Mouse (Mus musculus) heart, postnatal 4 days (tissue): ENCODE results near the gene Tcf7l1. TPM values are rescaled to one million over a fixed set of nuclear protein-coding genes. Genes with fewer than 3 reads are reported as not detected.
A peak's percentile ranks its signal among the peaks of the same experiment; 100 is the strongest.

Experiments used
- DNase-seq: peaks from one replicate; pipeline ENCODE4 v3.0.0; 2021
- total RNA-seq, 2 experiments: library from RNA; stranded (reverse); gene quantifications; 2 replicates each; pipeline ENCODE4 v1.2.3; 2021

The Tcf7l1 gene
- total RNA-seq, 2 experiments from 2014 or later: 24.2 to 26.5 TPM

DNA sequence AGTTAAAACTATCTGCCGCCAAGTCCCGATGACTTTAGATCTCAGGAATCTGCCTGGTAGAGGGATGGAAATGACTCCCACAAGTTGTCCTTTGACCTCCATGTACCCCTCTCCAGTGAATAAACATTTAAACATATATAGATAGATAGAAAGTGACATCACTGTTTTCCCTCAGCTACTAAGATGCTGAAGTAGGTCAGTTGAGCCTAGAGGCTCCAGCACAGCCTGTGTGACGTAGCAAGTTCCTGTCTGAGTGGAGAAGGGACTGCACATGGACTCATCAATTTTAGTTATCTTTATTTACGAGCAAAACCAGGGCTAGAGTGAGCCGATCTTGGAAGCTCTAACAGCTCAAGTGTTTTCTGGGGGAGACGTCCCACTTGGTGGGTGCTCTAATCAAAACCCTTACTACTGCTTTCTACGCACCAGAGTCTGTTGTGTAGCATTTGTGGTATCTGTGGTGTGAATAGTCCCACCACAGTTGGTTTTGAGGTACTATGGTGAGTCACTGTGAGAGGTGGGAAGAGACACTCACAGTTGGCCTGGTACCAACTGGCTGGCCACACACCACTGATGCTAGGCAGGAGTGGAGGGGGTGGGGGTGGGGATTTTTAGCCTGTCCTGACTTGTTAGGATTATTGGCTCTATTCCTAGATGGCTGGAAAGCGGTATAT is 129.2 kb downstream of the Tcf7l1 start:
- DNase-seq: peak; percentile 45

DNA sequence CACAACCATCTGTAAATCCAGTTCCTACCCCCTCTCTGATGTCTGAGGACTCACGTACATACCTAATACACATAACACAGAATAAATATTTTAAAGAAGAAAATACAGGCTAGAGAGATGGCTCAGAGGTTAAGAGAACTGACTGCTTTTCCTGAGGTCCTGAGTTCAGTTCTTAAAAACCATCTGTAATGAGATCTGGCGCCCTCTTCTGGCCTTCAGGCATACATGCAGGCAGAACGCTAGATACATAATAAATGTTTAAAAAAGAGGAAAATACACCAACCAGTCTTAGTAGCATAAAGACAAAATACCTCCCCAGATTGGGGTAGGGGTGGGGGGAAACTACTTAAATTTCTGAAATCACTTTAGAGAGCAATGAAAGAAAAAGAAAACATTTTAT is 131.0 kb downstream of the Tcf7l1 start:
- no peak for DNase-seq

DNA sequence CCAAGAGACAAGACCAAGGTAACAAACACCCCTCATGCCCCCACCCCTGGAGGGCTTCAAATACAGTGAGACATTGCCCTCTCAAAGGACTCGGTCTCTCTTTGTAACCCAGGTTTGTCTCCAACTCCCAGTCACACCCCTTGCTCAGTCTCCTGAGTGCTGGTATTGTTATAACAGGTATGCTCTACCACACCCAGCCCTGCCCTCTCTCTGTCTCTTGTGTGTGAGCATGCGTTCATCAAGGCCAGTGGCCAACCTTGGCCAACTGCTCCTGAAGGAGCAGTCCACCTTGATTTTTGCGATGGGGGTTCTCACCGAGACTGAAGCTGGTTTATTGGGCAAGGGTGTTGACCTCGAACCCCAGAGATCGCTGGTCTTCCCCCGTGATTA is 133.0 kb downstream of the Tcf7l1 start:
- DNase-seq: no peak

DNA sequence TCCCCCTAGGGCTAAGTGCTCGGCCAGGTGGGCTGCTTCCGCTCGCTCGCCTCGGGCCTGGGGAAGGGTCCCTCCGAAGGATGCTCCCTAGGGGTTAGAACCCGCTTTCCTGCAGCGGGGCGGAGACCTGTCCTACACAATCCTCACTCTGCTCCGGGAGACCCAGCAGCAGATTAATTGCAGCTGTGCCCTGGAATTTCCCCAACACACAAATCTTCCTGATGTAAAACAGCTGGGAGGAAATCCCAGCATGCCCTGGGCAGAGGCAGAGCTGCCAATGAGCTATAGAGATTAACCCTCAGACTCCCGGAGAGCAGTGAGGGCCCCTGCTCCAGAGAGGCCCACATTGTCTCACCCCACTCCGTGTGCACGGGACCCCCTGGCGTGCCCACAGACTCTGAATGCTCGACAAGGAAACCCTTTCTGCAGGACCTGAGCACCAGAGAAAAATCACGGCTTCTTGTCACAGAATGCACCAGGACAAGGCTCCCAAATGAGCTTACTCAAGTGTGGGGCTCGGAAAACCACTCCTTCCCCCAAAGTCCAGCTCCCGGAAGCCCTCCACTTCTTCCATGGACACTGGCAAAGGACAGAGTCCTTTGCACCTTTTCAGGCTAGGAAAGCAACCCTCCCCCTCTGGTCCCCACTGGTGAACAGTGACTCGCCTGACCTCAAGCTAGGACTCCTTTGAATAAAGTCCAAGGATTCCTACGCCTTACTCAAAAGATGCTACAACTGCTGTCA is 133.6 kb downstream of the Tcf7l1 start:
- peak; percentile 81 for DNase-seq

DNA sequence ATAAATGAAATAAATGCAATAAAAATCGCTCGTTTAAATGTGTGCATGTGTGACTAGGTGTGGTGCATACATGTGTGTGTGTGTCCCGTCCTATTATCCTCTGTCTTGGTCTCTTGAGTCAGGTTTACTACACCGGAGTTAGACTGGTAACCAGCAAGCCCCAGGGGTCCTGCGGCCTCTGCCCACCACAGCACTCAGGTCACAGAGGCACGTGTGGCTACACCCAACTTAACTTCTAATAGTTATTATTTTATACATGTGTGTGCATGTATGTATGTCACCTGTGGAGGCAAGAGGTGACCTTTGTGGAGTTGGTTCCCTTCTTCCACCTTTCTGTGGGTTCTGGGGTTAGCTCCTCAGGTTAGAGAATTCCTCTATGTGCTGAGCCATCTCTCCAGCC is 134.7 kb downstream of the Tcf7l1 start:
- no peak for DNase-seq

DNA sequence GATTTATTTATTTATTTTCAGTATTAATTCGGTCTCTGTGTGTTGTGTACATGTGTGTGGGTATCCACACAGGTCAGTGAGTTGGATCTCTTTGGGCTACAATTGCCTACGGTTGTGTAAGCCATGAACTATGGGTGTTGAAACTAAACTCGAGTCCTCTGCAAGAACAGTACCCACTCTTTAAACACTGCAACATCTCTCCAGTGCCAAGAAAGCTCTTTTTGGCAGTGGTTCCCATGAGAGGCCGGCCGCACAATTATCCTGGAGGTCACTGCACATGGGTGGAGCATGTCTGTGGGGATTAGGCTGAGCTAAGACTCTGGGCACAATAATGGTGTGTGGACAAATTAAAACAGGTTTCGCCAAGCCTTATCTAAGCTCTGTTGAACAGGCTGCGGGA is 135.6 kb downstream of the Tcf7l1 start:
- peak; percentile 62 for DNase-seq

DNA sequence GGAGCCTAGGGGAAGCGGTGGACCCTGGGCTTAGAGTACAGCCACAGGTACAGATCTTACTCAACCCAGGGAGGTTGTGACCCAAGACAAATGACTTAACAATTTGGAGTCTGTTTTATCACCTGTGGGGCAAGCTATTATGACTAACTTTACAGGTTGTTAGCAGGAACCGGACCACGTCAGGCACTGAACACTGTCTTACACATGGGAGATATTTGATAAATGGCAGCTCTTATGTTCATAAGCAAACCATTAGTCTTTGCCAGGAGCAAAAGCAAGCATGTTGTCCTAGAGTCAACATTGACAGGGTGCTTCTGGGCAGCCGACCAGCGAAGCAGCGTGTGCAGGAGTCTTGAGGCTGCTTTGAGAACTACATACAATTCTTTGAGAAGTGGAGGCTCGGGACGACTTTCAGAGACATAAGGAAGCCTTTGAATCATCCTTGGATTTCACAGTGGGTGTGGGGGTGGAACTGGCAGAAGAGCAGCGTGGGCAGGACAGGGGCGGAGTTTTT is 138.7 kb downstream of the Tcf7l1 start:
- DNase-seq: no peak

DNA sequence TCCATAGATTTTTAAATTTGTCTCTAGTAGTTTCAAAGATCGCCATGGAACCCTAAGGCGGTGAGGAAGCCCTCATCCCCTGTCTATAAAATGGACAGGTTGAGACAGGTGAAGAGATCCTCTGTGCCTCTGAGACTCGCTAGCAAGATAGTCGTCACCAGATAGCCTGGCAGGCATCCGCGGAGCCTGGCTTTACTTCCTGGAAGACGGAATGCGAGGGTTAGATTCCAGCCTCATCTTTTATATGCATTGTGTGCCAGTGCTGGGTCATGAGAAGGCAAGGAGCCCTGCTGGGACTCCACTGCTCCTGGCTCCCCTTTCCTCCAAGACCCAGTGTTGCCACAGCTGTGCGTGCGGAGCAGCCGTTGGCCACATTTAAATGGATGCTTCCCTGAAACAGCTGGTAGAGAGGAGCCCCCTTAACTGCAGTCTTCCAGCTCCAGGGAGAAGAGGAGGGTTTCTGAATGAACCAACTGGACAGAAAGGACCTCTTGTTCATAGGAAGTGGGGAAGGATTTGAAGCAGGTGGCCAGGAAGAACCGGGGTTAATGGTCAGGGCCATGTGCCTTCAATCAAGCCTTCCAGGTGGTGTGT is 141.0 kb downstream of the Tcf7l1 start:
- no peak for DNase-seq

DNA sequence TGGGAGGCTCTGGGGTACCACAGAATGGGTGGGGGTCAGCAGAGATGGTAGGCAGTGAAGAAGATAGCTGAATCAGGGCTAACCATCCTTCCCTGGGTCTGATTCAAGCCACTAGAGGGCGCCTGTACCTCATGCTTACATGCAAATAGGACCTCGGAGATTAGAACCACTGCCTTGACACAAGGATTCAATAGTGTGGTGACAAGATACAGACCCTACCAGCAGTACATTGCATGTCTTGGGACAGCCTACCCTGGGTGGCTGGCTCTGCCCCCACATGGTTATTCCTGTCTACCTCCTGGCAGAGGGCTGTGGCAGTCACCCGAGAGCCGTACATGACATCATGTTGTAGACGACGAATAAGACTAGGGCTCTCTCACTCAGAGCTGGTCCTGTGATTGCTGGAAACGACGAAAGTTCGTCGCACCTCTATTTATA is 141.7 kb downstream of the Tcf7l1 start:
- peak; percentile 81 for DNase-seq

DNA sequence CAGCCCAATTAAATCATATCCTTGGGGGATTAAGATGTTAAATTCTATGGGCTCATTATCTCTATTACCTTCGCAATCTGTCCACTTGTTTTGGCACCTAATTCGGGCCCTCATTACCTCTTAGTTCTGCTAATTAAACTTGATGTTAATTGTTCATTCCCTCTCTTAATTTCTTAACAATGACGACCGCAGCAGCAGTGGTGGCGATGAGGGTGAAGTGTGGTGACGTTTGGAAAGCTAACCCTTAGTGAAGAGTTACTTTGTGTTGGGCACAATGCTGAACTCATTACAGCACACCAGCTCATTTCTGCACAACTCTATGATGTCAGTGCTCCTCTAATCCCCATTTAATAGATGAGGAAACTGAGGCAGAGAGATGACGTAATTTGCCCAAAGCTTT is 143.7 kb downstream of the Tcf7l1 start:
- DNase-seq: no peak

DNA sequence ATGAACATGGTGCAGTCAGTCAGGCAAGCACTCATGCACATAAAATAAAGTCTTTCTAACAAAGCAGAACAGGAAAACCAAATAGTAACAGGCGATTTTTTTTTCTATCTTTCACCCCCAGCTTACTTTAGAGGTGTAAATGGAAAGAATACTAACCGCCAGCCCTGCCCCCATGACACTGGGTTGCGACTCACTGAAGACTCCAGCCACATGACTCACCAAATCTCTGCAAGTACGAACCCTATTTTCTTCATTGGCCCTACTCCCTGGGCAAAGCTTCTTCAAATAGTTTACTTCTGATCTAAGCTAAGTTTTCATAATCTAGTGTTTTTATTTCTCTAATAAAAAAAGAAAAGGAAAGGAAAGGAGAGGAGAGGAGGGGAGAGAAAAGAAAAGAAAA is 144.5 kb downstream of the Tcf7l1 start:
- DNase-seq: no peak

DNA sequence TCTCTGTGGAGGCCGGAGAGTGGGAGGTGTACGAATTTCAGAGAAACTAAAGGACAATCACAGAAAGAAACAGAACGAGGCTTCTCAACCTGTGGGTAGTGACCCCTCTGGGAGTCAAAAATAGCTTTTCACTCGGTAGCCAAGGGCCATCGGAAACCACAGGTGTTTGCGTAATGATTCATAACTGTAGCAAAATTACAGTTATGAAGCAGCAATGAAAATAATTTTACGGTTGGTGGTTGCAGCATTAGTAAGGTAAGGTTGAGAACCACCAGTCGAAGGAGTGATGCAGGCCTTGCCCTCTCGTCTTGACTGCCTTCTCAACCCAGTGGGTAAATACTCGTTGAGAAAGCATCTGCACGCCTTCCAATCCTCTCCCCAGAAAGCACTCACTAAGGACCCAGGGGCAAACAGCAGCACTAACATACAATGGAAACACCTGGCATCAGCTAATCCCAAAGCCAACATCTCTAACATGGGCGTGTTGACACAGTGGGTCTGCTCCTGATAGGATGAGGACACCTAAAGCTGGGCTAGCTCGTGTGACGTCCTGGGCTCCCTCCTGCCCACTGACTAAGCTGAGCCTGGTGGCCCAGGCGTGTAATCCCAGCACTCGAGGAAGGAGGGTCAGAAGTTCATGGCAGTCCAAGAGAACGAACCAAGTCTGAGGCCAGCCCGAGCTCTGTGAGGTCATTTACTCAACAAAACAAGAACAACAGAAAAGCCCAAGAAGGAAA is 147.7 kb downstream of the Tcf7l1 start:
- no peak for DNase-seq

DNA sequence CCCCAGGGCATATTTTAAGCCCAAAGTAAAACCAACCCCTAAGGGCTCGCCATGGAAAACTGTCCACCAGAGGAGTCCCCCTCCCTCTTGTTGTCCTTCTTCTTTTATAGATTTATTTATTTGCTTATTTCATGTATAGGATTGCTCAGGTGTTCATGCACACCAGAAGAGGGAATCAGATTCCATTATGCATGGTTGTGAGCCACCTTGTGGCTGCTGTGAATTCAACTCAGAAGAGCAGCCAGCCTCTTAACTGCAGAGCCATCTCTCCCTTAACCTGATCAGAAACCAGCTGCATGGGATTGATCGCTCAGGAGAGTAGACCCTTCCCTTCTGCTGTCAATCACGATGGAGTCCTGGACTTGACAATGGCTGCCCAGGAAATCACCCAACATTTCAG is 152.1 kb downstream of the Tcf7l1 start:
- no peak for DNase-seq

DNA sequence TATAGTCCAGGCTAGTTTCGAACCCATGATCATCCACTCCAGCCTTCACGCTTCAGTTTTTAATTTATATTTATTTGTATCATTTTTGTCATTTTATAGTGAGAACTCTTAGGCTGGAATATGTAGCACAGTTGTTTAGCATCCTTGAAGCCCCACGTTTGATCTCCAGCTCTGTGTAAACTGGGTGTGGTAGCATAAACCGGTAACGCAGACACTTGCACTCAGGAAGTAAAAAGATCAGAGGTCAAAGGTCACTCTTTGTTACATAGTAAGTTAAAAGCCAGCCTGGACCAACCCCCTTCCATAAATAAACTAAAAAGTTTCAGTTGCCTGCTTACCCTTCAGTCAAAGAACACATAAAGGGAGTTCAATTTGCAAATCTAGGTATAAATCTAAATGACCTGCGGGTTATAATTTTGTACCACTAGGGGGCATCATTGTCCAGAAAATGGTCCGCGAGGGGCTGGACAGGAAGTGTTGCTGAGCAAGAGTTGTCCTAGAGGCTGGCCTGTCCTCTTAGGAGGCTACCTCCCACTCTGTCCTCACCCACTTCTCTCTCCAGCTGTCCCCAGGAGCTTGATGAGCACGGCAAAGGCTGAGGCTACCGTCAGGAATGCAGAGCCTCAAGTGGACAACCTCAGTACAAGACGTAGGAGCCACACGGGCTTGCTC is 153.2 kb downstream of the Tcf7l1 start:
- DNase-seq: peak; percentile 79

DNA sequence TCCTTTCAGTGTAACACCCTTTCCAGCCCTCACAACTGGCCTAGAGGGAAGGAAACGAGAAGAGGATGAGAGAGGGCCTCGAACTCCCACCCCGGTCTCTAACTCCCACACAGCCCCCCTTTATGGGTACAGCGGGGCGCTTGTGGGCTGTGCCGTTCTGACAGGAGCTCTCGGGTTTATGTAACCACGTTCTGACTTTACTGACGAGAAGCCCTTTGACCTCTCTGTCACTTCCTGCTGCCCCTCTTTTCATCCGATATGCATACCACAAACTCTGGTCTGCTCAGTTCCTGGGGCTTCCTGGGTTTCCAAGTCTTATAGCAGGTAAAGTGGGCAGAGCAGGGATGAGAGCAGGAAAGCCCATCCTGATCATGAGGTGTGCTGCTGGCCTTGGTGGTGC is 154.7 kb downstream of the Tcf7l1 start:
- DNase-seq: no peak

DNA sequence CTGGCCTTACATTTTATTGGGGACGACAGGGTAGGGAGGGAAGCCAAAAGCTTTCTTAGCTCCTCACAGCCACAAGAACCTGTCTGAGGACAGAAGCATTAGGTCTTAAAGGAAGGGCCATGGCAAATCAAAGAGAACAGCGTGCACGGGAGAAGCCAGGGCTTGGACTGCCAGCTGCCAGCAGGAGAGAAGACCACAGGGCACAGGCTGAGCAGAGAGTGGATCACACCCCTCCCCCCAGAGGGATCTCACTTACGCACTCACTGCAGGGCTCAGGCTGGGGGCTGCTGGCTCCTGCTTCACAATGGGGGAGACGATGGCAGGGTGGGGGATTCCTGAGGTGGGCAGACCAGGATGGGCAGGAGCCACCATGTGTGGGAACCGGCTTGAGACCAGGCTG is 157.4 kb downstream of the Tcf7l1 start:
- DNase-seq: no peak

DNA sequence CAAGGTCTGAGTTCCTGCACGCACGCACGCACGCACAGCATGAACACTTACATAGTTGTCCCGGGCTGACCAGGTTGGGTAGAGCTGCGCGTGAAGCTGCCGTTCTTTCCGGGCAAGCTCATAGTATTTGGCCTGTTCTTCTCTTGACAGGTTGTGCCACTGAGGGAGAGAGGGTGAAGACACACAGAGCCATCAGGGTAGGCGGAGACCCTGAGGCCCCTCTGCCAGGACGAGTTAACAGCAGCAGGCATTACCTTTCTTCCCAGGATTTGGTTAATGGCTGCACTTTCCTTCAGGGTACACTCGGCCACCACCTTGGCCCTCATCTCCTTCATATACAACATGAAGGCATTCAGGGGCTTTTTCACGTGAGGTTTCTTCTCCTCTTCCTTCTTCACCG is 158.1 kb downstream of the Tcf7l1 start:
- DNase-seq: no peak

DNA sequence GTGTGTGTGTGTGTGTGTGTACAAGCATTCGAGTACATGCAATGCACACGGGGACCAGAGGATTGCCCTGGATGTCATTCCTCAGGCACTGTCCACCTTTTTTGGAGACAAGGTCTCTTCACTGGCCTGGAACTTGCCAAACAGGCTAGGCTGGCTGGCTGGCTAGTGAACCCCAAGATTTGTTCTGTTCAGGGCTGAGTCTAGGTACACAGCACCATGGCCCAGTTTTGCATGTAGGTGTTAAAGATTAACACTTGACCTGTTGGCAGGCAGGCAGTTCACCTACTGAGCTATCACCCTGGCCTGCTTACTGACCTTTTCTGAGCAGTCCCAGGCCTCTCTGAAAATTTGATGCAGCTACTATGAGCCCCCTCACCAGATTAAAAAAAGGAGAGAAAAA is 158.7 kb downstream of the Tcf7l1 start:
- DNase-seq: no peak

DNA sequence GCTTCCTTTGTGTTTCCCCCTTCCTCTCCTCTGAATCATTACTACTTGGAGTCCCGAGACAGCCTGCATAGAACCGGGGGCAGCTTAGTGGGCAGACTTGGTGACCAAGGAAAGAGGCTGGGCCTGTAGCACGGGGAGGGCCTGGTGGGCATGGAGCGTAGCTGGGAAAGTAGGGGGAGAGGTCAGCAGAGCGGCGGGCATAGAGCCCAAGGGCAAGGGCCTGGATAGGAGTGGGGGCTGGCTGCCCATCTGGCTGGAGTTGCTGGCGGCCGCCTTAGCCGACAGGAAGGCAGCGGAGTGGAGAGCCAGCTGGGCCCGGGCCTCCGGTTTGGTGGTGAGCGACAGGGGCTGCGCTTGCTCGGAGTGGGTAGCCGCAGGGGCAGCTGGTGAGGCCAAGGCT is 161.8 kb downstream of the Tcf7l1 start:
- DNase-seq: no peak

DNA sequence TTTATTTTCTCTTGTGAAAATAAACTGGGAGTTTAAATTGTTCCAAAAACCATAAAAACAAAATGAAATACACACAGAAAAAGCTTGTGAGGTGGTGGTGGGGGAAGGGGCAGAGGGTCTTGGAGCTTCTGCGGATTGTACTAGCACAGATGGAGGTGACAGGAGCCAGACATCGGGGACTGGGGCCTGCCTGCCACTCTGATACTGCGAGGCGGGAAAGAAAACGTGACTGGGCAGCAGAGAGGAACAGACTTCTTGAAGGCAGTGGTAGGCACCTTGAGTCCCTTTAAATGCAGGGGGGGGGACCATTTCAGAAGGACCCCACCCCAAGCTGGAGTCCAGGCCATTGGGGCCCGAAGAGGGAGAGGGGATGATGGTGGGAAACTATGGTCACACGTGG is 162.7 kb downstream of the Tcf7l1 start:
- DNase-seq: no peak

DNA sequence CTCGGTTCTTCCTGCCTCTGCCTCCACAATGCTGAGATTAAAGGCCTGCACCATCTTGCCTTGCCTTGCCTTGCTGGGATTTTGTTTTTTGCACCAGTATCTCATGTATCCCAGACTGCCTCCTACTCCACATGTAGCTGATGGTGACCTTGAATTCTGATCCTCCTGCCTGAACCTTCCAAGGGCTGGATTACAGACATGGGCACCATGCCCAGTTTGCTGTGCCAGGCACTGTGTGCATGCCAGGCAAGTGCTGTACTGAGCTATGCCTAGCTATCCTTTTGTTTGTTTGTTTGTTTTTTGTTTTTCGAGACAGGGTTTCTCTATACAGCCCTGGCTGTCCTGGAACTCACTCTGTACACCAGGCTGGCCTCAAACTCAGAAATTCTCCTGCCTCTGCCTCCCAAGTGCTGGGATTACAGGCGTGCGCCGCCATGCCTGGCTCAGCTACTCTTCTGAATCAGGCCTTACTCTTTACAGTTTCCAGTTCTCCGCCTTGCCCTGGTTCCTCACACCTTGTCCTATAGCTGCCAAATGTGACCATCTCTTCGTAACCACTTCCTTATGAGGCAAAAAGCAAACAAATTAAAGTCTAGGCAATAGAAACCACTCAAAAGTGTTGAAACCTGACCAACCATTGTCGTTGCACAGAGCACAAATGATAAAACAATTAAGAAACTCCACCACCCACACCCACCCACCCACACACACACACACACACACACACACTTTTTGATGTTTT is 165.2 kb downstream of the Tcf7l1 start:
- DNase-seq: peak; percentile 36

DNA sequence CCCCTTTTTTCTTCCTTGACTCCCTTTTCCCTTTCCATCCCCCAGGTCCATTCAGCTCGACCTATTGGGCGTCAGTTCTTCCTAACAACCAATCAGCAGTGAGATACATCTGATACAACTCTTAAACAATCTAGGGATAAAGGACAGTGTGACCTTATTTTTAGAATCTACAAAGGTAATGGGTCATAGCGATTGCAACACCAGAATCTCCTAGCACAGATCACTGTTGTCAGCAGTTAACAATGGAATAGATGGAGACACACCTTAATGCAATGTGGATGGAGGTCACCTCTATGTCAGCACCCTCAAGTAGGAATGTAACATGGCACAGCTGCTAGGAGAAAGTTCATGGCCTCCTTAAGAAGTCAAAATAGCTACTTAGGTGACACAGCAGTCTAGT is 166.1 kb downstream of the Tcf7l1 start:
- DNase-seq: no peak
